Mouse (Mus musculus) layer of hippocampus, postnatal 14 days (tissue): ENCODE measurements around the gene Plekhg3. TPM values are rescaled to one million over a fixed set of nuclear protein-coding genes. Genes with fewer than 3 reads are reported as not detected.

Experiments
- DNase-seq, 2 experiments: peaks; one replicate each; pipeline ENCODE4 v3.0.0; 2021 to 2022; ENCODE audit warnings: low spot score in 2 of 2, mixed read lengths in 1 of 2
- microRNA-seq, 2 experiments: library from miRNA; unstranded; fragments of <30 nt; microRNA quantifications; one replicate each; pipeline ENCODE4 v1.2.0; 2021
- total RNA-seq, 2 experiments: library from RNA; stranded (reverse); gene quantifications; 2 replicates each; pipeline ENCODE4 v1.2.3; 2021

The Plekhg3 gene
- total RNA-seq, 2 experiments from 2014 or later, result 16.1 to 18.6 TPM

GRCm38 (mm10) chr12:76614868-76615579 lies 84.3 kb downstream of the Plekhg3 start:
- DNase-seq, result peak in 1 of 2 experiments; percentile 33

GRCm38 (mm10) chr12:76615580-76615937 lies 84.9 kb downstream of the Plekhg3 start:
- DNase-seq, result no peak

- no peak for DNase-seq
Measured at GRCm38 (mm10) chr12:76618175-76618574, 87.5 kb downstream of the Plekhg3 start.

GRCm38 (mm10) chr12:76619847-76620246 lies 89.2 kb downstream of the Plekhg3 start:
- DNase-seq, result no peak

GRCm38 (mm10) chr12:76623374-76623773 lies 92.7 kb downstream of the Plekhg3 start:
- peak; percentile 42 to 49 for DNase-seq

Small RNAs within 50 kb of the gene (microRNA-seq; reads per million reads assigned to microRNA genes)
- 0 to 0.68 reads per million in 2 experiments for gene Mir5135

Other genes starting within 250 kb of the Plekhg3 start
- 10 to 100 TPM; 57.5 to 60.4 TPM for gene Akap5, start 206.0 kb upstream of the Plekhg3 start, total RNA-seq
- gene Zbtb25, start 161.3 kb upstream of the Plekhg3 start, total RNA-seq, result 10 to 100 TPM; 19.2 to 22.2 TPM
- 1 to 10 TPM; 7.0 TPM for gene Zbtb1, start 160.6 kb upstream of the Plekhg3 start, total RNA-seq
- gene Hspa2, start 126.7 kb upstream of the Plekhg3 start, total RNA-seq, result 100 to 1,000 TPM; 109 to 128 TPM
- 1 to 10 TPM; 1.1 to 3.0 TPM for gene Ppp1r36, start 113.4 kb upstream of the Plekhg3 start, total RNA-seq
- 10 to 100 TPM; 86.2 to 86.6 TPM for gene Sptb, start 179.7 kb downstream of the Plekhg3 start, total RNA-seq
- gene Churc1, start 234.6 kb downstream of the Plekhg3 start, total RNA-seq, result 10 to 100 TPM; 40.5 to 41.4 TPM
- gene Fntb, start 234.7 kb downstream of the Plekhg3 start, total RNA-seq, result 10 to 100 TPM; 23.9 to 26.8 TPM